Mouse (Mus musculus) kidney, adult 2 months (tissue): ENCODE results near the gene Tcf7. TPM values are rescaled to one million over a fixed set of nuclear protein-coding genes. Genes with fewer than 3 reads are reported as not detected.

Experiments used
- DNase-seq: peaks from one replicate; pipeline ENCODE4 v3.0.0; 2021
- H3K27ac ChIP-seq: fragments of 200-500 bp; 2 replicates; pipeline ENCODE4 v1.5.1; 2012; ENCODE audit warnings: low read depth, low read length, control low read depth, inconsistent platforms; ENCODE audit not compliant: insufficient read depth
- H3K27me3 ChIP-seq: fragments of 200-500 bp; replicated peaks from 2 replicates; pipeline ENCODE4 v1.6.1; 2012; ENCODE audit warnings: mild to moderate bottlenecking, moderate library complexity, low read length, inconsistent platforms; ENCODE audit not compliant: control insufficient read depth, insufficient read depth
- H3K36me3 ChIP-seq: fragments of 200-500 bp; 2 replicates; pipeline ENCODE4 v1.6.1; 2012; ENCODE audit warnings: mild to moderate bottlenecking, moderate library complexity, low read length, inconsistent platforms; ENCODE audit not compliant: control insufficient read depth, insufficient read depth
- H3K4me1 ChIP-seq: fragments of 200-500 bp; 2 replicates; pipeline ENCODE4 v1.6.1; 2011; ENCODE audit warnings: low read length; ENCODE audit not compliant: control insufficient read depth, insufficient read depth
- H3K4me3 ChIP-seq: fragments of 200-500 bp; 2 replicates; pipeline ENCODE4 v1.5.1; 2011; ENCODE audit warnings: mild to moderate bottlenecking, low read depth, low read length, control low read depth; ENCODE audit not compliant: insufficient read depth
- CTCF ChIP-seq: fragments of 200-500 bp; conservative IDR thresholded peaks from 2 replicates; pipeline ENCODE4 v1.5.1; 2011; ENCODE audit warnings: low read depth, mild to moderate bottlenecking, control low read depth, low read length, moderate library complexity, mixed read lengths; ENCODE audit not compliant: insufficient read depth, insufficient read length
- POLR2A ChIP-seq: fragments of 200-500 bp; IDR thresholded peaks from one replicate; pipeline ENCODE4 v1.6.1; 2011; ENCODE audit warnings: low read depth, low read length, control low read depth
- WGBS: fragments of 180-500 bp; shearing (Covaris S2); methylation state at CpG from one replicate; pipeline ENCODE4 v1.1.7; 2018; 5-methylcytosine and 5-hydroxymethylcytosine counted together
- polyA plus RNA-seq: library from polyadenylated mRNA; depleted of rRNA; stranded (reverse); fragments of >200 nt; gene quantifications from 2 replicates; pipeline ENCODE4 v1.2.3, GENCODE M21; 2012

Gene Tcf7
- polyA plus RNA-seq, 1 experiment: 13.2 TPM

DNA sequence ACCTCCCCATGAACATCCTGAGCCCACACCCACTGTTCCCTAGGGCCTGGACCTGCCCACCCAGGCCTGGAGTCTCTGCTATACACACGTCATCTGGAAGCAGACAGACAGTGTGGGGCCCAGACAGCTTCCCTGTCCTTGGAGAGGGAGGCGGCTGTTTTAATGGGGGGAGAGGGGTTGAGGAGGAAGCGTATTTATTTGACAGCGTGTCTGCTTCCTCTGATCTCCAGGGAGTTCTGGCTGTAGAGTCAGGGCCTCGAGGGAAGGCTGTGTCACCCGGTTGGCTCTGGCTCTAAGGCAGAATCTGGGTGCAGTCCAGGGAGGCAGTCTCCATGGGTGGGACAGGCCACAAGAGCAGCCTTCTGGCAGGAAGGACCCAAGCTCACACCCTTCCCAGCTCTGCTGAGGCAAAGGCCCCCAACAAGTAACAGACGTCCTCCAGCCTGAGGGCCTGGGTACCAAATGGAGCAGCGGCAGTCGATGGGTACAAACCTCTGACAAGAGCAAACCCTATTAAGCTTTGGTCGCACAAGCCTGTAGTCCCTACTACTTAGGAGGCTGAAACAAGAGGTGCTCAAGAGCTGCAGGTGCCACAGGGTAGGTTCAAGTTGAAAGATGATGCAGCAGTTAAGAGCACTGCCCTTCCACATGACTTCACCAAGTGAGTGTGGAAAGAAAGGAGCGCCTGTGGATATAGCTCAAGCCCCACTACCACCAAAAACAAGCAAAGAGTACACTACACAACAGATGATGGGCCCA lies 9.5 kb downstream of the Tcf7 start:
- no peak overlapping the region for H3K4me3 ChIP-seq
- H3K27me3 ChIP-seq: no peaks in the 10 kb centered on the region
- H3K4me1 ChIP-seq: no peaks in the 10 kb centered on the region
- H3K36me3 ChIP-seq: no peaks in the 10 kb centered on the region
- no peak overlapping the region for H3K27ac ChIP-seq
- TF ChIP-seq CTCF: no peak
- no peak for TF ChIP-seq POLR2A
- WGBS: 73% methylated on average over 11 of the region's 11 CpGs
- peak; percentile 34 for DNase-seq

DNA sequence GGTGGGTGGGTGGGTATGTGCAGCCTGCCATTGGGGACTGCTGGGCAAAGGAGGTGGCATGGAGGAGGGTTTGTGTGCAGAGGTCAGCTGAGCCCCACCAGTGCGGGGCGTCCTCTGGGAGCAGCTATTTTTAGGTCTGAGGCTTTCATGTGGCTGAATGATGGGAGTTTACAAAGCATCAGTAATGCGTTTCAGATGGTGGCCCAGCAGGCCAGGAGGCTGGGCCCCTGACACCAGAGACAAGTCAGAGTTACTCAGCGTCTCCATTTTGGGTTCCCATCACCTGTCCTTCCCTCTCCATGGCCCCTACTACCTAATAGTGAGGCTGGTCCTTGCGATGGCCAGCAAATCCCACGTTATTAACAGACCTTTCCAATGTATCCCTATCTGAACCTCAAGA lies 10.2 kb downstream of the Tcf7 start:
- TF ChIP-seq CTCF: no peak
- no peak for TF ChIP-seq POLR2A
- no peak overlapping the region for H3K4me3 ChIP-seq
- 76% methylated on average over 6 of the region's 6 CpGs for WGBS
- no peaks in the 10 kb centered on the region for H3K36me3 ChIP-seq
- no peaks in the 10 kb centered on the region for H3K27me3 ChIP-seq
- H3K4me1 ChIP-seq: no peaks in the 10 kb centered on the region
- no peak for DNase-seq
- H3K27ac ChIP-seq: no peak overlapping the region

DNA sequence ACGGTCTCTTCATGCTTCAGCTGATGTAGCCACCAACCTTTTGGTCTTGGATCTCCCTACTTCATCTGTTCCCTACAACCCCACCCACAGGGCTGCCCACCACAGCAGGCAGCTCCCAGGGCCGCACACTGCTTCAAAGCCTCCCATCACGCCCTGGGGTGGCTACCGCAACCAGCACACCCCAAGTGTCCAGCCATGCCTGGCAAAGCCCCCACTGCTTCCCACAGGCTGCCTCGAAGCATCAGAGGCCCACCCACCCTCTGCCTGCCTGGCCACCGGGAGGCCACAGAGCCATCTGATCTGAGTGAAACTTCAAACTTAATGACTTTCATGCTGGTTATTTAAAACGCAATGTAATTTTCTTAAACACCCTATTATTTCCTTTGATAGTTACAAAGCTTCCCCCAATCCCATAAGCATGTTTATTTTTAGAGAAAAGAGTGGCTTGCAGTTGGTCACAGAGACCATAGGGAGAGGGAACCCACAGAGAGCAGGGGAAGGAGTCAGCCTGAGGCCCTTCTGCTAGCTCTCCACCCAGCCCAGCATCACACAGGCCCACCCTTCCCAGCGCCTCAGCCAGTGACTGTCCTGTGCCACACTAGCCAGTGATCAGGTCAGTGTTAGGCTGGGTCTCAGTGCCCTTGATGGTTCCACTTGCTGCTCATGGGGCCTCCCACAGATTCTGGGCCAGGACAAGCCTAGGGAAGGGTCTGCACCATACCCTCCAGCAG lies 10.9 kb downstream of the Tcf7 start:
- WGBS: 87% methylated on average over 8 of the region's 8 CpGs
- H3K4me3 ChIP-seq: no peak overlapping the region
- TF ChIP-seq CTCF (no peak), POLR2A (no peak)
- H3K27me3 ChIP-seq: no peaks in the 10 kb centered on the region
- no peak overlapping the region for H3K27ac ChIP-seq
- H3K36me3 ChIP-seq: no peaks in the 10 kb centered on the region
- no peaks in the 10 kb centered on the region for H3K4me1 ChIP-seq
- DNase-seq: no peak

DNA sequence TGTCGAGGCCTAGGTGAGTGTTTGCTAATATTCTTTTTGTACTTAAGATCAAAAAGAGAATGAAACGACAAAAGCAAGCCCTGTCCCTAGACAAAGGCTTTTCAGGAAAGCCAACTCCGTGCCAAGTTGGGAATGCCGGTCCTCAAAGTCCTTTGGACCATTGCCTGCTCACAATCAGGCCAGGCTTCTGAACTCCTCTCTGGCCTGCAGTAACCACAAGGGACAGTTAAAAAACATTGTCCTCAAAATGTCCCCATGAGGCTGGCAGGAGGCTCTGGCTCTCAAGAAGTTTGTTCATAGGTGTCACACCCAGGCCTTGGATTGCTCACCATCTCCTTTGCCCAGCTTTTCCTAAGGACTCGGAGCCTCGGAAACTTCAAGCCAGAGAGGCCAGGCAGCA lies 13.0 kb downstream of the Tcf7 start:
- 66% methylated on average over 6 of the region's 6 CpGs for WGBS
- Histone ChIP-seq H3K4me3 (no peak overlapping the region), H3K36me3 (no peaks in the 10 kb centered on the region), H3K27ac (no peak overlapping the region), H3K4me1 (no peaks in the 10 kb centered on the region), H3K27me3 (no peaks in the 10 kb centered on the region)
- DNase-seq: peak; percentile 39
- no peak for TF ChIP-seq CTCF
- TF ChIP-seq POLR2A: no peak

DNA sequence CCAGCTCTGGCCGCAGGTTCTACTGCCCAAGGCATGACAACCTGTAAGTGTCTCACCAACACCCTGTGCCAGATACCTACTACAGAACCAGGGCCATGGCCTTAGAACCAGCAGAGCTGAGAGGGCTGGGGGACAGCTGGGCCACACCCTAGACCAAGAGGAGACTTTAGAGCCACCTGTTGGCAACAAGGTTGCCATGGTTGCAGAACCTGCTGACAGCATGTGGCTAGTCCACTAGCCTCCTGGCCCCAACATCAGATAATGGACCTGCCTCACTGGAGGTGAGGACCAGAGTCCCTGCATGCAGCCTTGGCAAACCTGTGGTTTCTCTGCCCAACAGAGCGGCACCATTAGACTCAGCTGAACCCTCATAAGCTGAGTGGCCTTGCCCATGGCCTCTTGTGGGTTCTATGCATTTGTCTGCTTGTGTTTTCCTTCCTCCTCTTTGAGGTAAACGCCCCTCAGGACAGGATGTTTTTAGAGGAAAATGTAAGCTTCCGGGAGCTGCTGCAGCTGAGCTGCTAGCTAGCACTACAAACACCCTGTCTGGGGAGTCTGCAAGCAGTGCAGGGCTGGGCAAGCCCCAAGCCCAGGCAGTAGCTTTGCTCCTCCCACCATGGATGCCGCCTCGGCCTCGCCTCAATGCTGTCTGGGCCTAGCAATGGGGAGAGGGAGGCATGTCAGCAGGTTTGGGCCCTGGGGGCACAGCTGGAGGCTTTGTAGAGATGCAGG lies 14.5 kb downstream of the Tcf7 start:
- H3K4me3 ChIP-seq: no peak overlapping the region
- H3K36me3 ChIP-seq: no peaks in the 10 kb centered on the region
- H3K4me1 ChIP-seq: no peaks in the 10 kb centered on the region
- no peak for DNase-seq
- TF ChIP-seq POLR2A (no peak), CTCF (no peak)
- H3K27me3 ChIP-seq: no peaks in the 10 kb centered on the region
- 59% methylated on average over 7 of the region's 7 CpGs for WGBS
- no peak overlapping the region for H3K27ac ChIP-seq

DNA sequence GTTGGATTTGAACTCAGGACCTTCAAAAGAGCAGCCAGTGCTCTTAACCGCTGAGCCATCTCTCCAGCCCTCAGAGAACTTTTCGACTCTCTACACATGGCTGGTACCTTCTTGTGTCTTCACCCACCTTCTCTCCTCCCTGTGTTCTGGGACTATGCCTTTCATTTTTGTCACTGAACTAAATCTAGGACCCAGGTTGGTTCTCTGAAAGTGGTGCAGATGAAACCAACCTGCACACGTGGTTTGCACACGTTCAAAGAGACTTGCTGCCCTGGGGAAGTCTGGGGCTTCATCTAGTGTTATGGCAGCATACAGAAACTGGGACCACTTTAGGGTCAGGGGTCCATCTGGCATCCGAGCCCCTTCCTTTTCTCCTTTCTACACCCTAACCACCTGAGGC lies 15.5 kb downstream of the Tcf7 start:
- DNase-seq: no peak
- TF ChIP-seq CTCF (no peak), POLR2A (no peak)
- H3K4me1 ChIP-seq: no peaks in the 10 kb centered on the region
- no peak overlapping the region for H3K4me3 ChIP-seq
- H3K27ac ChIP-seq: no peak overlapping the region
- WGBS: 89% methylated on average over 5 of the region's 5 CpGs
- H3K27me3 ChIP-seq: no peaks in the 10 kb centered on the region
- no peaks in the 10 kb centered on the region for H3K36me3 ChIP-seq

DNA sequence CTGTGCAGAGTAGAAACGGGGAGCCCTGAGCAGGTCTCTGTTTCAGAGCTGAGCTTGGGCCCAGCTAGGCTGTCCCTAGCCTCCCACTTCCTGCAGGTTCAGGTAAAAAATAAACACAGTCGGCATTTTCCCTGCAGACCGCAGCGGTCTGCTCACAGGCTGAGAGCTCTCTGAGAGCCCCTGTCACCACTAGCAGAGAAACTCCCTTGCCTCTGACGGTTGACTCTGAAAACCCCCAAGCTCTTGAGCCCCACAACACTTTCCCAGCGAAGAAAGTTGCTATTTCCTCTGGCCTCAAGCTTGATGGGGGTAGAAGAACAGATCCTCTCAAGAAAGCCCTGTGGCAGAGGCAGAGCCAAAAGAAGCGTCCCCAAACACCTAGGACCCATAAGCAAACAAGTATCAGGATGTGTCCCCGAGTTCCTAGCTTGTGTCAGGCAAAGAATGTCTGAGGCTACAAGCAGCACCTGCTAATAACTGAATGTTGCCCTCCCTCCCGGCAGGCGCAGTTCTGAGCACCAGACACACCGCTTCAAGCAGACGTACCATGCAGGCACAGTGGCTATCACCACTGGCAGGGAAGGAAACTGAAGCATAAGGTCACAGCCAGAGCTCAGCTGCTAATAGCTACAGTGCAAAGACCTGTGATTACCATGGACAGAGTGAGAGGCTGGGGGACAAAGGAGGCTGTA lies 17.1 kb downstream of the Tcf7 start:
- Histone ChIP-seq H3K27ac (no peak overlapping the region), H3K27me3 (no peaks in the 10 kb centered on the region), H3K4me3 (no peak overlapping the region), H3K4me1 (no peaks in the 10 kb centered on the region), H3K36me3 (no peaks in the 10 kb centered on the region)
- TF ChIP-seq CTCF (no peak), POLR2A (no peak)
- WGBS: 73% methylated on average over 12 of the region's 12 CpGs
- DNase-seq: no peak
